Mouse (Mus musculus): ENCODE results near the gene Samd15. TPM values are rescaled to one million over a fixed set of nuclear protein-coding genes. Genes with fewer than 3 reads are reported as not detected.

Samd15 gene
- polyA plus RNA-seq, 1 experiment from 2014 or later = 1.4 TPM

DNA sequence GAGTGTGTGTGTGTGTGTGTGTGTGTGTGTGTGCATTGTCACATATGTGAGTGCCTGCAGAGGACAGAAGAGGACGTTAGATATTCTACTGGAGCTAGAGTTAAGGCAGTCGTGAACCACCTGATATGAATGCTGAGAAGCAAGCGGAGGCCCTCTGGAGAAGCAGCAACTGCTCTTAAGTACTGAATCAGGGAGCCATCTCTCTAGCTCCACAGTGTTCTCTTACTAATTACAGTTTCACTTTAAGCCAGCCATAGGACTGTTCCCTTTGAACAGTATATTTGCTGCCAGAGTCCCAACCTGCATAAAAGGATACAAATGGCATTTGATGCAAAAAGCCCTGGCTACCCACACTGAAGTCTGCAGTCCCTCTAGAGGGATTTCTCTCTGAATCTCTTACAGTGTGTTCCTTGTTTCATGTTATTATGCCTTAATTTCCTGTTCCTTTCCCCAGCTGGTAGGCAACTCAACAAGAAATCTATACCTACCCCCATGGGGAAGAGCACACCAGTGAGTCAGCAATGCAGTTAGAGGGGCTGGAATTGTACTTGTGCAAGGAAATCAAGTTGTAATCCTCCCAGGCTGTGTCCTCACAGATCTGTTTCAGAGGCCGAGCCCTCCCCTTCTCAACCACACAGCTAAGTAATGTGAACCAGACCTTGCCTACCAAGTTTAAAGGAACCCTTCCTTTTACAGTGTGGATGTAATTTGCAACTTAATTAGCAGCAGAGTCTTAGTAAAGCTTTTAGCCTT lies 24.2 kb upstream of the Samd15 start:
- WGBS = 75% methylated on average over 4 of the region's 4 CpGs
- H3K36me3 ChIP-seq (ENCODE audit: insufficient read depth, low read length) = no peaks in the 10 kb centered on the region
- H3K9me3 ChIP-seq (ENCODE audit: low read length) = no peaks in the 10 kb centered on the region
- no peak for ATAC-seq
- no peak overlapping the region for H3K4me2 ChIP-seq (replicated peaks; ENCODE audit: low read depth, low read length)
- H3K9ac ChIP-seq (replicated peaks; ENCODE audit: low read depth) = no peak overlapping the region
- no peak overlapping the region for H3K4me3 ChIP-seq (ENCODE audit: low read depth, low read length)
- H3K27me3 ChIP-seq (replicated peaks; ENCODE audit: insufficient read depth, low read length) = no peaks in the 10 kb centered on the region
- no peak for DNase-seq (ENCODE audit: low spot score)
- no peak overlapping the region for H3K27ac ChIP-seq (ENCODE audit: low read length)
- TF ChIP-seq EP300 (IDR thresholded peaks at IDR 0.05) (no peak), CTCF (IDR thresholded peaks at IDR 0.05) (no peak)
- no peaks in the 10 kb centered on the region for H3K4me1 ChIP-seq (ENCODE audit: insufficient read depth, low read depth, low read length)

DNA sequence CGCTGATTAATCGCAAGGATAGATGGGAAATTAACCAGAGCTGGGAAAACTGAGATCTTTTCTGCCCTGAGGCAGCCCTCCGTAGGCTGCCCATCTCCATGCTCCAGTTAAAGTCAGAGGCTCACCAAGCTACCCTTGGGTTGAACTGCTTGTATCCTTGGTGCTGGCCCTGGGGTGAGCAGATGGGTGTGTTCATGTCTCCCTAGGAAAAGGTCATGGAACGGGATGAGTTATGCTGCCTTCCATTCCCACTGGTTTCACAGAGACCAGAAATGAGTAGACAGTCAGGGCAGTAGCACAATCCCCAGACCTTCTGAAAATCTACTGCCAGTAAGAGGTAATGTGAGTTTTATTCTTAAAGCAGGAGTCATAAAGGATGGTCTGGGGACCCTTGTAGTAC lies 21.9 kb upstream of the Samd15 start:
- Histone ChIP-seq H3K9ac (replicated peaks; ENCODE audit: low read depth) (no peak overlapping the region), H3K9me3 (ENCODE audit: low read length) (no peaks in the 10 kb centered on the region), H3K27me3 (replicated peaks; ENCODE audit: insufficient read depth, low read length) (no peaks in the 10 kb centered on the region), H3K27ac (ENCODE audit: low read length) (no peak overlapping the region), H3K36me3 (ENCODE audit: insufficient read depth, low read length) (no peaks in the 10 kb centered on the region), H3K4me2 (replicated peaks; ENCODE audit: low read depth, low read length) (no peak overlapping the region), H3K4me3 (ENCODE audit: low read depth, low read length) (no peak overlapping the region), H3K4me1 (ENCODE audit: insufficient read depth, low read depth, low read length) (no peaks in the 10 kb centered on the region)
- 95% methylated on average over 4 of the region's 4 CpGs for WGBS
- ATAC-seq = no peak
- DNase-seq (ENCODE audit: low spot score) = no peak
- TF ChIP-seq CTCF (IDR thresholded peaks at IDR 0.05) (no peak), EP300 (IDR thresholded peaks at IDR 0.05) (no peak)

DNA sequence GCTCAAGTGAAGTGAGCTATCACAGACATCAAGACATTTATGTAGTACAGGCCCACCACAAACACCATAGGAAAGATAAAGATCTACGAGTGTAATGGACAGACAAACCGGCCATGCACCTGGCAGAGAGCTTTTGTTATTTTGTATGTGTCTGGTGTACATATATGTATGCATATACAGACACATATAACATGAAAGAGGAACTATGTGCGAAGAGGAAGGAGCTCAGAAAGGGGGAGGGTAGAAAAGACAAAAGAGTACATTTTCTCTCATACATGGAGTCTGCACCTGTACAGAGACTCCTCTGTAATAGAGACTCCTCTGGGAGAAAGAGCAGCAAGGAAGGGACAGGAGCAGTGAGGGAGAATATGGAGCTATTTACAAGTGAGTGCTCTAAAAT lies 6.5 kb upstream of the Samd15 start:
- TF ChIP-seq EP300 (IDR thresholded peaks at IDR 0.05) (no peak), CTCF (IDR thresholded peaks at IDR 0.05) (no peak)
- no peak overlapping the region for H3K4me2 ChIP-seq (replicated peaks; ENCODE audit: low read depth, low read length)
- no peak overlapping the region for H3K9ac ChIP-seq (replicated peaks; ENCODE audit: low read depth)
- H3K4me3 ChIP-seq (ENCODE audit: low read depth, low read length) = no peak overlapping the region
- no peaks in the 10 kb centered on the region for H3K9me3 ChIP-seq (ENCODE audit: low read length)
- no peak overlapping the region for H3K27ac ChIP-seq (ENCODE audit: low read length)
- no peaks in the 10 kb centered on the region for H3K36me3 ChIP-seq (ENCODE audit: insufficient read depth, low read length)
- H3K27me3 ChIP-seq (replicated peaks; ENCODE audit: insufficient read depth, low read length) = no peaks in the 10 kb centered on the region
- H3K4me1 ChIP-seq (ENCODE audit: insufficient read depth, low read depth, low read length) = no peaks in the 10 kb centered on the region
- WGBS = 87% methylated on average over 3 of the region's 3 CpGs
- DNase-seq (ENCODE audit: low spot score) (no peak), ATAC-seq (no peak)

DNA sequence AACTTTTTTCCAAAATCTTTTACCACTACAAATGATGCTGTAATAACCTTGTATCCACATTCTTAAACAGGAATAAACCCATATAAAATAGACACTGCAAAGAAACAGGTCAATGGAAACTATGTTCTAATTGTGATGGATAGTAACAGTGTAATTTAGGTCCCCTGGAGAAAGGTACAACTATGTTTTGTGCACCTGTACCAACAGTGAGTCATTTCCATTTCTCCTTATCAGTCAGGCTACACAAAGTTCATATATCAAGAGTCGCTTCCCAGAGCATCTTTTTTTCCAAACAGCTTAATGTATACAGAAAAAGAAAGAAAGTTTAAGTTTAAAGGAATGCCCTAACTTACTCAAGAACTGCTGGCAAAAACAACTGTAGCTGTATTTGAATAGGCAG lies 4.5 kb upstream of the Samd15 start:
- 0 out of 2 replicates have a peak, but pooled peaks cover 4% of the 10 kb centered on the region for H3K4me1 ChIP-seq (ENCODE audit: insufficient read depth, low read depth, low read length)
- H3K36me3 ChIP-seq (ENCODE audit: insufficient read depth, low read length) = no peaks in the 10 kb centered on the region
- H3K27ac ChIP-seq (ENCODE audit: low read length) = no peak overlapping the region
- ATAC-seq (no peak), DNase-seq (ENCODE audit: low spot score) (no peak)
- 31% methylated on average over 1 of the region's 1 CpGs for WGBS
- H3K9ac ChIP-seq (replicated peaks; ENCODE audit: low read depth) = no peak overlapping the region
- no peaks in the 10 kb centered on the region for H3K9me3 ChIP-seq (ENCODE audit: low read length)
- H3K4me2 ChIP-seq (replicated peaks; ENCODE audit: low read depth, low read length) = no peak overlapping the region
- H3K27me3 ChIP-seq (replicated peaks; ENCODE audit: insufficient read depth, low read length) = no peaks in the 10 kb centered on the region
- TF ChIP-seq CTCF (IDR thresholded peaks at IDR 0.05) (no peak), EP300 (IDR thresholded peaks at IDR 0.05) (no peak)
- no peak overlapping the region for H3K4me3 ChIP-seq (ENCODE audit: low read depth, low read length)

DNA sequence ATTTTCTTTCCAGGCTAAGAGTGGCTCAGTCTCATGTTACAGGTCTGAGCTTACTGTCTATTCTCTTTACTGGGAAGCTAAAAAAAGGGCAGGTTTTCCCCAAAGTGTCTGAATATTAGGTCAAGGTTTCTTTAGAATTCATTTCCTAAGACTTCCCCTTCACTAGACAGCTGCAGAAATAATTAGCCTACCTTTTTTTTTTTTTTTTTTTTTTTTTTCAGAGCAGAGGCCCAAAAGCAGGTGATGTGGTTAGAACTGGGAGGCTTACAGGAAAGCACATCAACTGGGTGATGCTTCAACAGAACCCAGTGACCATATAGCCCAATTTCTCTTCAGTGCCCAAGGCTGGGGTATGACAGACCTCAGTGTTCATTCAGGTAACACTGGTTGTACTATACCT lies 3.2 kb upstream of the Samd15 start:
- ATAC-seq (no peak), DNase-seq (ENCODE audit: low spot score) (no peak)
- no peaks in the 10 kb centered on the region for H3K36me3 ChIP-seq (ENCODE audit: insufficient read depth, low read length)
- TF ChIP-seq EP300 (IDR thresholded peaks at IDR 0.05) (no peak), CTCF (IDR thresholded peaks at IDR 0.05) (no peak)
- H3K9ac ChIP-seq (replicated peaks; ENCODE audit: low read depth) = no peak overlapping the region
- H3K27ac ChIP-seq (ENCODE audit: low read length) = no peak overlapping the region
- H3K4me1 ChIP-seq (ENCODE audit: insufficient read depth, low read depth, low read length) = 0 out of 2 replicates have a peak, but pooled peaks cover 4% of the 10 kb centered on the region
- H3K4me2 ChIP-seq (replicated peaks; ENCODE audit: low read depth, low read length) = no peak overlapping the region
- no peaks in the 10 kb centered on the region for H3K9me3 ChIP-seq (ENCODE audit: low read length)
- H3K4me3 ChIP-seq (ENCODE audit: low read depth, low read length) = no peak overlapping the region
- H3K27me3 ChIP-seq (replicated peaks; ENCODE audit: insufficient read depth, low read length) = no peaks in the 10 kb centered on the region

DNA sequence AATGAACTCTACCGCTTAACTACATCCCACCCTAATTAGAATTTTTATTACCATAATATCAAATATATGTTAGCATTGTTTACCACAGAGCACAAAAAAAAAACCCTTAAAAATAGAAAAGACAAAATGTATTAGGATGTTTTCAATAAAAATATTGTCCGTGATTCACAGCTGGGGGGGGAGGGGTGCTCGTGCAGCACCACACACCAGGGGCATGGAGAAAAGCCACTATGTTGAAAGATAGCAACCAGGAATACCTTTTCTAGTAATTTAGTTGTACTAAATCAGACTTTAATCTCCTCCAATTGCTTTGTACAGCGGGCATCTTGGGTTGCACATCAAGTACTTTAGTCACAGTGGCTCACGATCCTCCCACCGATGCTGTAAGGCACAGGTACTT lies 731 bp upstream of the Samd15 start:
- peak overlapping the region; percentile 92 for H3K4me2 ChIP-seq (replicated peaks; ENCODE audit: low read depth, low read length)
- H3K4me3 ChIP-seq (ENCODE audit: low read depth, low read length) = no peak overlapping the region
- no peaks in the 10 kb centered on the region for H3K27me3 ChIP-seq (replicated peaks; ENCODE audit: insufficient read depth, low read length)
- DNase-seq (ENCODE audit: low spot score) (no peak), ATAC-seq (no peak)
- H3K9ac ChIP-seq (replicated peaks; ENCODE audit: low read depth) = no peak overlapping the region; the same call in 1 of the 2 replicates
- no peak for TF ChIP-seq CTCF (IDR thresholded peaks at IDR 0.05)
- TF ChIP-seq EP300 (IDR thresholded peaks at IDR 0.05) = no peak
- no peaks in the 10 kb centered on the region for H3K9me3 ChIP-seq (ENCODE audit: low read length)
- no peak overlapping the region for H3K27ac ChIP-seq (ENCODE audit: low read length)
- H3K36me3 ChIP-seq (ENCODE audit: insufficient read depth, low read length) = no peaks in the 10 kb centered on the region
- 0 out of 2 replicates have a peak, but pooled peaks cover 4% of the 10 kb centered on the region for H3K4me1 ChIP-seq (ENCODE audit: insufficient read depth, low read depth, low read length)
- WGBS = 58% methylated on average over 6 of the region's 6 CpGs

Data from lung, postnatal 0 days (tissue).